Mouse (Mus musculus): Measurements from ENCODE around the gene Micu2.

DNA sequence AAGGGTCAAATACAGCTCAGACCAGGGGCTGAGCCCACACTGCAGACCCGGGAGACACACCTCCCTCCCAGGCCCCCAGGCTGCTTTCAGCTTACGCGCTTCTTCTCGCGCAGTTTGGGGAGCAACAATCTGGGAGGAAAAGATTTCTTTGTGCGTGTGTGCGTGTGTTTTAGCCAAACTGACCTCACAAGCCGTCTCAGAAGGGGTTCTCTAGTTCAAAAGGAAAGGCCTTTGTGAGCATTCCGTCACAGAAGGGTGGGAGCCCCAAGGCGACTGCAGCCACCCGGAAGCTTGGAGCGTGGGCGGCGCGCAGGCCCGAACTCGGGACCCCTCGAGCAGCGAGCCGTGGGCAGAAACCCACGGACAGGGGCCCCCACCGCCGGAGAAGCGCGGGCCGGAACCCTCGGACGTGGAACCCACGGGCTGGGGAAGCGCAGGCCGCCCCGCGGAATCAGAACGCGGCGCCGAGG, 109.5 kb downstream of the Micu2 start:
- TF ChIP-seq CTCF (IDR thresholded peaks at IDR 0.05; ENCODE audit: low read depth) (no peak), EP300 (IDR thresholded peaks at IDR 0.05; ENCODE audit: low read depth) (no peak)

All from liver, embryonic 14.5 days (tissue).